ENCODE assay signal across 26 mouse cellular contexts in the genomic region with DNA sequence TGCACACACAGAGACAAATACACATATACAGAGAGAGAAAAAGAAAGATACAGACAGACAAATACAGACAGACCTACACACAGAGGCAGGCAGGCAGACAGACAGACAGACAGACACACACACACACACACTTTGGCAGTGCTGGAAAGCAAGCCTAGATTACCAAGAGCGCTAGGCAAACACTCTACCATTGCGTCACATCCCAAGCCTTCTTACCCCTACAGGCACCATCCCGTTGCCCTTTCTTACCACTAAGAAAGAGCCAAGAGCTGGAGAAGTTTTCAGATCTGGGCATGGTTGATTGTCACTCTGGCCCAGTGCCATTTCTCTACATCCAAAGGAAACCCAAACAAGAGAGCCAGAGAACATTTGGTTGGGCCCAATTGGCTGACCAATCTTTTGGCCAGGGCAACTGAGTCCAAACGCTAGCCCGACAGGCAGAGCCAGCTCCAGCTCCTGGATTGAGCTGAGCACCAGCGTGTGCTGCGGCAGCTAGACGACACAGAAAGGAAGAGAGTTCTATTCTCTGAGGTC. TPM values are rescaled to one million over a fixed set of nuclear protein-coding genes. Genes with fewer than 3 reads are reported as not detected.
A peak's percentile ranks its signal among the peaks of the same experiment; 100 is the strongest.
DNase-seq lines count a peak whose midpoint lies in the region; ATAC-seq and TF ChIP-seq lines count a peak whose summit lies in the region.
"Had no signal": no experiment of that assay in that cellular context is flagged by ENCODE, and none has a peak within 500 bp of the region (broad histone marks: within the 10 kb centered on the region; RNA-seq: fewer than 3 reads in every experiment).

No protein-coding gene starts in this region.

- peak; percentile 63 for DNase-seq in liver, adult 2 months (ENCODE audit: extremely low read depth, low read depth, low spot score)
- no peak for DNase-seq in liver, postnatal 0 days
- peak; percentile 15 for DNase-seq in brain, embryonic 14.5 days (ENCODE audit: low read depth)
- DNase-seq in lung, adult 2 months, result peak; percentile 13
- DNase-seq in lung, postnatal 36 days, result peak; percentile 62
- DNase-seq in urinary bladder, postnatal 14 days (ENCODE audit: low spot score), result no peak
- DNase-seq: adrenal gland, postnatal 14 days; cerebellum, adult 11 months; cerebellum, adult 8-10 months; embryo, embryonic 11 days; heart, adult 18-20 months; heart, postnatal 14 days had no signal

- WGBS in liver, adult 2 months, result 51% methylated on average over 8 of the region's 8 CpGs
- WGBS in liver, postnatal 0 days (ENCODE audit: insufficient replicate concordance), result 86% methylated on average over 8 of the region's 8 CpGs
- 74% methylated on average over 8 of the region's 8 CpGs for WGBS in lung, adult 2 months

- no peak overlapping the region for H3K4me2 ChIP-seq in liver, postnatal 0 days (ENCODE audit: low read depth, low read length)
- H3K4me2 ChIP-seq: embryonic facial prominence, embryonic 15.5 days; heart, embryonic 15.5 days; hindbrain, embryonic 13.5 days had no signal

- no peaks in the 10 kb centered on the region for H3K4me1 ChIP-seq in liver, adult 2 months (ENCODE audit: control insufficient read depth, insufficient read depth, low read length)
- no peaks in the 10 kb centered on the region for H3K4me1 ChIP-seq in liver, postnatal 0 days (ENCODE audit: insufficient read depth)
- H3K4me1 ChIP-seq in lung, adult 2 months (ENCODE audit: control insufficient read depth, insufficient read depth, low read length), result no peaks in the 10 kb centered on the region
- H3K4me1 ChIP-seq: embryonic facial prominence, embryonic 15.5 days; heart, embryonic 10.5 days; heart, embryonic 15.5 days; hindbrain, embryonic 13.5 days had no signal

- no peaks in the 10 kb centered on the region for H3K36me3 ChIP-seq in liver, adult 2 months (ENCODE audit: control insufficient read depth, insufficient read depth, low read length)
- H3K36me3 ChIP-seq in liver, postnatal 0 days (replicated peaks; ENCODE audit: insufficient read depth, low read length), result no peaks in the 10 kb centered on the region
- H3K36me3 ChIP-seq: embryonic facial prominence, embryonic 15.5 days; heart, embryonic 10.5 days; heart, embryonic 15.5 days; hindbrain, embryonic 13.5 days had no signal

- TF ChIP-seq EP300 in liver, postnatal 0 days (IDR thresholded peaks at IDR 0.05; ENCODE audit: low read depth), result no peak

- no peaks in the 10 kb centered on the region for H3K27me3 ChIP-seq in liver, adult 2 months (ENCODE audit: control insufficient read depth, insufficient read depth, low read length)
- H3K27me3 ChIP-seq in liver, postnatal 0 days (ENCODE audit: insufficient read depth, low read length), result no peaks in the 10 kb centered on the region
- H3K27me3 ChIP-seq: heart, embryonic 15.5 days; hindbrain, embryonic 13.5 days had no signal

- ATAC-seq in liver, postnatal 0 days, result no peak
- ATAC-seq in frontal cortex, adult (ENCODE audit: low TSS enrichment), result no peak
- ATAC-seq: forebrain, embryonic 16.5 days; hindbrain, postnatal 0 days had no signal

- H3K9ac ChIP-seq in liver, adult 2 months (ENCODE audit: low read depth, low read length), result no peak overlapping the region
- H3K9ac ChIP-seq in liver, postnatal 0 days (replicated peaks), result no peak overlapping the region
- H3K9ac ChIP-seq: embryonic facial prominence, embryonic 15.5 days; heart, embryonic 15.5 days; hindbrain, embryonic 13.5 days had no signal

- no peaks in the 10 kb centered on the region for H3K79me2 ChIP-seq in liver, adult 2 months (ENCODE audit: control insufficient read depth, insufficient read depth, low read length)

- no peak overlapping the region for H3K27ac ChIP-seq in liver, adult 2 months (replicated peaks; ENCODE audit: insufficient read depth, low read depth, low read length)
- no peak overlapping the region for H3K27ac ChIP-seq in liver, postnatal 0 days (ENCODE audit: low read depth)
- H3K27ac ChIP-seq: embryonic facial prominence, embryonic 15.5 days; heart, embryonic 10.5 days; heart, embryonic 15.5 days; hindbrain, embryonic 13.5 days; hindbrain, postnatal 0 days had no signal

- H3K9me3 ChIP-seq in liver, postnatal 0 days (ENCODE audit: low read length), result no peaks in the 10 kb centered on the region
- H3K9me3 ChIP-seq: embryonic facial prominence, embryonic 15.5 days; heart, embryonic 10.5 days; heart, embryonic 15.5 days; hindbrain, embryonic 13.5 days had no signal

- no peak for TF ChIP-seq CTCF in liver, adult 2 months (IDR thresholded peaks at IDR 0.05; ENCODE audit: low read depth, low read length)
- no peak for TF ChIP-seq CTCF in liver, postnatal 0 days (IDR thresholded peaks at IDR 0.05; ENCODE audit: low read depth)
- TF ChIP-seq CTCF in brain, embryonic 14.5 days (IDR thresholded peaks at IDR 0.05; ENCODE audit: borderline replicate concordance, extremely low read depth, insufficient read depth, insufficient read length), result no peak
- no peak for TF ChIP-seq CTCF in lung, adult 2 months (IDR thresholded peaks at IDR 0.05; ENCODE audit: insufficient read depth, low read length)

- no peak for TF ChIP-seq POLR2A in liver, adult 2 months (IDR thresholded peaks at IDR 0.05; ENCODE audit: extremely low read depth, insufficient read depth, low read length)
- no peak for TF ChIP-seq POLR2A in brain, embryonic 14.5 days (IDR thresholded peaks at IDR 0.05; ENCODE audit: borderline replicate concordance, extremely low read depth, insufficient read depth, insufficient read length, poor library complexity, severe bottlenecking)
- TF ChIP-seq POLR2A in lung, adult 2 months (IDR thresholded peaks at IDR 0.05; ENCODE audit: borderline replicate concordance, extremely low read depth, low read depth, low read length), result no peak

- H3K4me3 ChIP-seq in liver, adult 2 months (ENCODE audit: insufficient read depth, low read depth, low read length), result no peak overlapping the region
- H3K4me3 ChIP-seq in liver, postnatal 0 days (ENCODE audit: low read depth, low read length), result no peak overlapping the region
- no peak overlapping the region for H3K4me3 ChIP-seq in lung, adult 2 months (replicated peaks; ENCODE audit: extremely low read depth, low read depth, low read length)
- H3K4me3 ChIP-seq: embryonic facial prominence, embryonic 15.5 days; erythroblast, embryonic 14.5 days; heart, embryonic 10.5 days; heart, embryonic 15.5 days; hindbrain, embryonic 13.5 days had no signal

RNA-seq across cellular contexts. Expression of a gene that starts 11.0 kb away (rescaled TPM):
- not detected in 2 replicates for total RNA-seq in liver, adult 2 months (2014; rRNA removed)
- not detected in 2 replicates for polyA plus RNA-seq in liver, adult 2 months (2012; rRNA removed)
- polyA plus RNA-seq in liver, postnatal 0 days (2015; fragmentation: Nextera tagmentation; extraction: Ambion mirVana), result not detected in 2 replicates
- polyA plus RNA-seq in brain, embryonic 14.5 days (2012; rRNA removed), result 2.3 and 2.6 TPM in 2 replicates
- 0.70 and 1.0 TPM in 2 replicates for polyA plus RNA-seq in lung, adult 2 months (2012; rRNA removed)
- total RNA-seq: common myeloid progenitor, adult 5-6 weeks; hematopoietic stem cell, adult 5-6 weeks had no signal
- polyA plus RNA-seq: erythroblast, embryonic 14.5 days had no signal

RNA-seq across cellular contexts. Expression of a gene that starts 57.8 kb away (rescaled TPM):
- total RNA-seq in liver, adult 2 months (2014; rRNA removed), result not detected in 2 replicates
- polyA plus RNA-seq in liver, adult 2 months (2012; rRNA removed), result not detected in 2 replicates
- not detected in 2 replicates for polyA plus RNA-seq in liver, postnatal 0 days (2015; fragmentation: Nextera tagmentation; extraction: Ambion mirVana)
- 12.3 and 16.0 TPM in 2 replicates for polyA plus RNA-seq in brain, embryonic 14.5 days (2012; rRNA removed)
- 0.47 and 1.00 TPM in 2 replicates for polyA plus RNA-seq in lung, adult 2 months (2012; rRNA removed)
- total RNA-seq: adrenal gland, postnatal 14 days; common myeloid progenitor, adult 5-6 weeks; ES-E14; gastrocnemius, adult 8-10 months; gastrocnemius, postnatal 4 days; heart, adult 18-20 months; heart, postnatal 14 days; hematopoietic stem cell, adult 5-6 weeks had no signal
- polyA plus RNA-seq: embryonic facial prominence, embryonic 15.5 days; erythroblast, embryonic 14.5 days; heart, embryonic 10.5 days; heart, embryonic 15.5 days; intestine, embryonic 14.5 days had no signal

Comparison
In these comparisons a context has a peak if more than half of its experiments do, and no peak if none do; other contexts are left out.
1. DNase-seq: peak in liver, adult 2 months (single experiment), brain, embryonic 14.5 days (single experiment), lung, adult 2 months (single experiment) and lung, postnatal 36 days (single experiment); none in liver, postnatal 0 days (single experiment) and urinary bladder, postnatal 14 days (single experiment).